Mouse (Mus musculus): ENCODE measurements at regions not wholly inside any gene's neighbourhood (a gene's known extent, or its start where the extent isn't known, plus 50 kb on each side); places are given as distances from the start of the nearest gene placed in this dataset.

GRCm38 (mm10) chr15:93155756-93156155 lies 119.2 kb downstream of the Gxylt1 start:
- no peaks in the 10 kb centered on the region for H3K9me3 ChIP-seq (replicated peaks; ENCODE audit: control insufficient read depth, insufficient read depth, low read length, poor library complexity, severe bottlenecking)
- H3K27ac ChIP-seq (ENCODE audit: insufficient read depth, low read length), result no peak overlapping the region
- no peak for TF ChIP-seq POLR2A (IDR thresholded peaks at IDR 0.05; ENCODE audit: insufficient read depth, low read length)
- TF ChIP-seq EP300 (IDR thresholded peaks at IDR 0.05; ENCODE audit: insufficient read depth, low read depth, low read length), result no peak
- no peak for TF ChIP-seq CTCF (IDR thresholded peaks at IDR 0.05; ENCODE audit: low read depth, low read length)
- H3K27me3 ChIP-seq (ENCODE audit: control insufficient read depth, insufficient read depth, low read length, poor library complexity, severe bottlenecking), result no peaks in the 10 kb centered on the region
- H3K4me1 ChIP-seq (ENCODE audit: control insufficient read depth, insufficient read depth, low read length), result no peaks in the 10 kb centered on the region
- no peak overlapping the region for H3K4me3 ChIP-seq (ENCODE audit: low read depth, low read length)
- H3K36me3 ChIP-seq (ENCODE audit: control insufficient read depth, insufficient read depth, low read length, poor library complexity, severe bottlenecking), result no peaks in the 10 kb centered on the region
- H3K9ac ChIP-seq (ENCODE audit: low read depth, poor library complexity, severe bottlenecking), result no peak overlapping the region

GRCm38 (mm10) chr15:93154022-93154421 lies 121.0 kb downstream of the Gxylt1 start:
- Histone ChIP-seq H3K4me1 (ENCODE audit: control insufficient read depth, insufficient read depth, low read length) (no peaks in the 10 kb centered on the region), H3K4me3 (ENCODE audit: low read depth, low read length) (no peak overlapping the region), H3K9ac (ENCODE audit: low read depth, poor library complexity, severe bottlenecking) (no peak overlapping the region), H3K27ac (ENCODE audit: insufficient read depth, low read length) (no peak overlapping the region), H3K36me3 (ENCODE audit: control insufficient read depth, insufficient read depth, low read length, poor library complexity, severe bottlenecking) (no peaks in the 10 kb centered on the region), H3K27me3 (ENCODE audit: control insufficient read depth, insufficient read depth, low read length, poor library complexity, severe bottlenecking) (no peaks in the 10 kb centered on the region), H3K9me3 (replicated peaks; ENCODE audit: control insufficient read depth, insufficient read depth, low read length, poor library complexity, severe bottlenecking) (no peaks in the 10 kb centered on the region)
- TF ChIP-seq POLR2A (IDR thresholded peaks at IDR 0.05; ENCODE audit: insufficient read depth, low read length), result no peak
- no peak for TF ChIP-seq EP300 (IDR thresholded peaks at IDR 0.05; ENCODE audit: insufficient read depth, low read depth, low read length)
- TF ChIP-seq CTCF (IDR thresholded peaks at IDR 0.05; ENCODE audit: low read depth, low read length), result no peak

GRCm38 (mm10) chr15:93144899-93145298 lies 130.1 kb downstream of the Gxylt1 start:
- H3K27ac ChIP-seq (ENCODE audit: insufficient read depth, low read length), result no peak overlapping the region
- H3K4me3 ChIP-seq (ENCODE audit: low read depth, low read length), result no peak overlapping the region
- H3K9ac ChIP-seq (ENCODE audit: low read depth, poor library complexity, severe bottlenecking), result no peak overlapping the region
- TF ChIP-seq EP300 (IDR thresholded peaks at IDR 0.05; ENCODE audit: insufficient read depth, low read depth, low read length), result no peak
- H3K27me3 ChIP-seq (ENCODE audit: control insufficient read depth, insufficient read depth, low read length, poor library complexity, severe bottlenecking), result no peaks in the 10 kb centered on the region
- peaks cover 3% of the 10 kb centered on the region; the same call in 1 of the 2 replicates for H3K9me3 ChIP-seq (replicated peaks; ENCODE audit: control insufficient read depth, insufficient read depth, low read length, poor library complexity, severe bottlenecking)
- H3K36me3 ChIP-seq (ENCODE audit: control insufficient read depth, insufficient read depth, low read length, poor library complexity, severe bottlenecking), result no peaks in the 10 kb centered on the region
- no peaks in the 10 kb centered on the region for H3K4me1 ChIP-seq (ENCODE audit: control insufficient read depth, insufficient read depth, low read length)

DNA sequence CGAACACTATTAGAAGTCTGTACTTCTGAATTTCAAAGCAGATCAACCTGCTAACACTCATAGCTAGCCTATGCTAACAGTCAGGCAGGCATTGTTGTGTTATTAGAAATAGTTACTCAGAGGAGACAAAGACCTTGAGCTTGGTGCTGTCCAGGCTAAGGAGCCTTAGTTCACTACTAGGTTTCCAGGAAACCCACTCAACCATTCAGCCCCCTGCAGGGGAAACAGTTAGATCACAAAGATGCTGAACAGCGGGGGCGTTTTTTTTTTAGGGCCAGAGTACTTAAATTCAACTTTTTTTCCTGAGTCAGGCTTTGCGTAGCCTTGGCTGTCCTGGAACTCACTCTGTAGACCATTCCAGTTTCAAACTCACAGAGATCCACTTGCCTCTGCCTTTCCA lies 130.7 kb downstream of the Gxylt1 start:
- Histone ChIP-seq H3K27me3 (ENCODE audit: control insufficient read depth, insufficient read depth, low read length, poor library complexity, severe bottlenecking) (no peaks in the 10 kb centered on the region), H3K36me3 (ENCODE audit: control insufficient read depth, insufficient read depth, low read length, poor library complexity, severe bottlenecking) (no peaks in the 10 kb centered on the region), H3K27ac (ENCODE audit: insufficient read depth, low read length) (no peak overlapping the region), H3K9me3 (replicated peaks; ENCODE audit: control insufficient read depth, insufficient read depth, low read length, poor library complexity, severe bottlenecking) (peaks cover 3% of the 10 kb centered on the region; the same call in 1 of the 2 replicates), H3K9ac (ENCODE audit: low read depth, poor library complexity, severe bottlenecking) (no peak overlapping the region), H3K4me3 (ENCODE audit: low read depth, low read length) (no peak overlapping the region), H3K4me1 (ENCODE audit: control insufficient read depth, insufficient read depth, low read length) (no peaks in the 10 kb centered on the region)
- TF ChIP-seq POLR2A (IDR thresholded peaks at IDR 0.05; ENCODE audit: insufficient read depth, low read length) (no peak), EP300 (IDR thresholded peaks at IDR 0.05; ENCODE audit: insufficient read depth, low read depth, low read length) (no peak), CTCF (IDR thresholded peaks at IDR 0.05; ENCODE audit: low read depth, low read length) (no peak)

- Histone ChIP-seq H3K4me1 (ENCODE audit: control insufficient read depth, insufficient read depth, low read length) (no peaks in the 10 kb centered on the region), H3K4me3 (ENCODE audit: low read depth, low read length) (peak overlapping the region; percentile 39; the same call in 1 of the 2 replicates), H3K36me3 (ENCODE audit: control insufficient read depth, insufficient read depth, low read length, poor library complexity, severe bottlenecking) (no peaks in the 10 kb centered on the region), H3K9me3 (replicated peaks; ENCODE audit: control insufficient read depth, insufficient read depth, low read length, poor library complexity, severe bottlenecking) (peaks cover 6% of the 10 kb centered on the region; the same call in 1 of the 2 replicates), H3K27me3 (ENCODE audit: control insufficient read depth, insufficient read depth, low read length, poor library complexity, severe bottlenecking) (no peaks in the 10 kb centered on the region), H3K9ac (ENCODE audit: low read depth, poor library complexity, severe bottlenecking) (0 out of 2 replicates have a peak overlapping the region, but pooled peaks have one; percentile 38), H3K27ac (ENCODE audit: insufficient read depth, low read length) (no peak overlapping the region)
- no peak for TF ChIP-seq CTCF (IDR thresholded peaks at IDR 0.05; ENCODE audit: low read depth, low read length)
- TF ChIP-seq POLR2A (IDR thresholded peaks at IDR 0.05; ENCODE audit: insufficient read depth, low read length), result no peak
- TF ChIP-seq EP300 (IDR thresholded peaks at IDR 0.05; ENCODE audit: insufficient read depth, low read depth, low read length), result no peak
These were observed 141.6 kb downstream of the Gxylt1 start for GRCm38 (mm10) chr15:93133379-93133778.

DNA sequence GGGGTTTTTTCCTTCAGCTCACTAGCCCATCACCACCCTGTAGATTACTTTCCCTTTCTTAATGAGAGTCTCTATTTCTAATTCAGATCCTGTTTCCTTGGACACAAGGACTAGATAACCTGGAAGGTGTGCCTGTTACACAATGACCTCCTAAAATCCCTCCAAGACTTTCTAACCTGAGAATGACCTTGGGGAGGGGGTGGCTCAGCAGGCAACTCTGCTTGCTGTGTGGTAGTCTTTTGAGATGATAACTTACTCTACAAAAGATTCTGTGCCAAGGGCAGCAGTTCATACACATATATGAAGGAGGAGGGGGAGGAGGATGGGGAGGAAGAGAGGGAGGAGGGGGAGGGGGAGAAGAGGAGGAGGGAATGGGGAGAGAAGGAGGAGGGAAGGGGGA lies 143.9 kb downstream of the Gxylt1 start:
- H3K4me3 ChIP-seq (ENCODE audit: low read depth, low read length), result no peak overlapping the region
- no peak overlapping the region for H3K27ac ChIP-seq (ENCODE audit: insufficient read depth, low read length)
- H3K36me3 ChIP-seq (ENCODE audit: control insufficient read depth, insufficient read depth, low read length, poor library complexity, severe bottlenecking), result no peaks in the 10 kb centered on the region
- H3K27me3 ChIP-seq (ENCODE audit: control insufficient read depth, insufficient read depth, low read length, poor library complexity, severe bottlenecking), result no peaks in the 10 kb centered on the region
- peaks cover 6% of the 10 kb centered on the region; the same call in 1 of the 2 replicates for H3K9me3 ChIP-seq (replicated peaks; ENCODE audit: control insufficient read depth, insufficient read depth, low read length, poor library complexity, severe bottlenecking)
- H3K9ac ChIP-seq (ENCODE audit: low read depth, poor library complexity, severe bottlenecking), result no peak overlapping the region
- no peak for TF ChIP-seq CTCF (IDR thresholded peaks at IDR 0.05; ENCODE audit: low read depth, low read length)
- no peak for TF ChIP-seq POLR2A (IDR thresholded peaks at IDR 0.05; ENCODE audit: insufficient read depth, low read length)
- no peak for TF ChIP-seq EP300 (IDR thresholded peaks at IDR 0.05; ENCODE audit: insufficient read depth, low read depth, low read length)
- H3K4me1 ChIP-seq (ENCODE audit: control insufficient read depth, insufficient read depth, low read length), result no peaks in the 10 kb centered on the region
